Mouse (Mus musculus) heart, postnatal 0 days (tissue): ENCODE results near the gene Meox2. TPM values are rescaled to one million over a fixed set of nuclear protein-coding genes. Genes with fewer than 3 reads are reported as not detected.
"Not testable (repeated sequence)": the region's sequence is repeated elsewhere in the genome, so short reads cannot be mapped to it uniquely, and the experiment has no call there.

Source experiments
- ATAC-seq: fragments of 200-750 bp; cut with Nextera tagmentation; 2 replicates; pipeline ENCODE4 v1.8.0; 2017; ENCODE audit warnings: low read depth, moderate number of reproducible peaks, moderate library complexity; ENCODE audit not compliant: insufficient read depth
- DNase-seq: peaks from one replicate; pipeline ENCODE4 v3.0.0-alpha.2; 2016; ENCODE audit warnings: low spot score
- H3K27ac ChIP-seq: fragments of 300-500 bp; sonication (generic); 2 replicates; pipeline ENCODE4 v1.5.1; 2014; ENCODE audit warnings: low read depth, mild to moderate bottlenecking
- H3K27me3 ChIP-seq: fragments of 300-500 bp; sonication (generic); 2 replicates; pipeline ENCODE4 v1.6.1; 2014; ENCODE audit warnings: low read length, mixed read lengths; ENCODE audit not compliant: control insufficient read depth, insufficient read depth
- H3K36me3 ChIP-seq: fragments of 300-500 bp; sonication (generic); replicated peaks from 2 replicates; pipeline ENCODE4 v1.6.1; 2014; ENCODE audit warnings: low read length, mixed read lengths; ENCODE audit not compliant: control insufficient read depth, insufficient read depth
- H3K4me1 ChIP-seq: fragments of 300-500 bp; sonication (generic); 2 replicates; pipeline ENCODE4 v1.6.1; 2014; ENCODE audit warnings: antibody characterized with exemption; ENCODE audit not compliant: control insufficient read depth, insufficient read depth
- H3K4me2 ChIP-seq: fragments of 300-500 bp; sonication (generic); 2 replicates; pipeline ENCODE4 v1.6.1; 2014; ENCODE audit warnings: low read depth, mild to moderate bottlenecking, low read length, moderate library complexity
- H3K4me3 ChIP-seq: fragments of 300-500 bp; sonication (generic); 2 replicates; pipeline ENCODE4 v1.5.1; 2014; ENCODE audit warnings: low read depth, low read length
- H3K9ac ChIP-seq: fragments of 300-500 bp; sonication (generic); replicated peaks from 2 replicates; pipeline ENCODE4 v1.6.1; 2014; ENCODE audit warnings: low read depth, low read length, mixed read lengths
- H3K9me3 ChIP-seq: fragments of 300-500 bp; sonication (generic); replicated peaks from 2 replicates; pipeline ENCODE4 v1.6.1; 2016; ENCODE audit warnings: low read length; ENCODE audit not compliant: control insufficient read depth
- CTCF ChIP-seq: IDR thresholded peaks from 2 replicates; pipeline ENCODE4 v1.5.1; 2016; ENCODE audit warnings: antibody characterized with exemption, control low read depth, low read depth
- EP300 ChIP-seq: IDR thresholded peaks from 2 replicates; pipeline ENCODE4 v1.6.1; 2016; ENCODE audit warnings: antibody characterized with exemption, low read depth
- WGBS: fragments of 180-500 bp; shearing (Covaris S2); extraction: QIAGEN DNeasy Blood & Tissue Kit; methylation state at CpG from one replicate; pipeline ENCODE4 v1.1.7; 2014; 5-methylcytosine and 5-hydroxymethylcytosine counted together
- polyA plus RNA-seq: library from polyadenylated mRNA; unstranded; fragments of >200 nt; fragmentation: Nextera tagmentation; extraction: Ambion mirVana; gene quantifications from 2 replicates; pipeline ENCODE4 v1.2.1, GENCODE M21; 2015
- total RNA-seq: library from RNA; depleted of rRNA; stranded (reverse); fragments of >200 nt; gene quantifications from 2 replicates; pipeline ENCODE4 v1.2.3, GENCODE M21; 2014; ENCODE audit warnings: low replicate concordance; rRNA removed

Gene Meox2
- 8.9 and 26.6 TPM in 2 replicates for total RNA-seq
- 9.3 and 9.4 TPM in 2 replicates for polyA plus RNA-seq

GRCm38 (mm10) chr12:37108390-37108738, at the start of gene Meox2:
Gene Meox2, plus strand, starts transcription at chr12:37108540.
- Histone ChIP-seq H3K27ac (peak within 1 kb of the TSS; percentile 81), H3K4me3 (peak within 1 kb of the TSS; percentile 53), H3K9me3 (no peaks in the 10 kb centered on the region), H3K9ac (peak within 1 kb of the TSS; percentile 50), H3K4me2 (peak within 1 kb of the TSS; percentile 64), H3K27me3 (peaks cover 35% of the 10 kb centered on the region), H3K4me1 (peaks cover 9% of the 10 kb centered on the region; the same call in 1 of the 2 replicates), H3K36me3 (no peaks in the 10 kb centered on the region)
- 0% methylated on average over 12 of the region's 12 CpGs for WGBS
- ATAC-seq: peak; percentile 86
- TF ChIP-seq EP300: no peak
- no peak for TF ChIP-seq CTCF
- peak; percentile 51 for DNase-seq

- no peak overlapping the region for H3K4me3 ChIP-seq
- whole genome bisulfite sequencing: 46% methylated on average over 3 of the region's 3 CpGs
- no peak overlapping the region for H3K4me2 ChIP-seq
- H3K9ac ChIP-seq: no peak overlapping the region
- H3K27ac ChIP-seq: no peak overlapping the region
- H3K27me3 ChIP-seq: no peaks in the 10 kb centered on the region
- H3K4me1 ChIP-seq: no peaks in the 10 kb centered on the region
- H3K36me3 ChIP-seq: no peaks in the 10 kb centered on the region
- TF ChIP-seq CTCF (no peak), EP300 (no peak)
- ATAC-seq: no peak
- DNase-seq: no peak
- H3K9me3 ChIP-seq: no peaks in the 10 kb centered on the region
Measured at GRCm38 (mm10) chr12:37072636-37073035, 35.7 kb upstream of the Meox2 start.

- ATAC-seq (no peak), DNase-seq (peak; percentile 10)
- Histone ChIP-seq H3K4me2 (no peak overlapping the region), H3K4me3 (no peak overlapping the region), H3K4me1 (no peaks in the 10 kb centered on the region), H3K36me3 (no peaks in the 10 kb centered on the region), H3K9ac (no peak overlapping the region), H3K27me3 (no peaks in the 10 kb centered on the region), H3K9me3 (no peaks in the 10 kb centered on the region), H3K27ac (no peak overlapping the region)
- TF ChIP-seq CTCF (peak; percentile 47), EP300 (no peak)
- 49% methylated on average over 1 of the region's 1 CpGs for WGBS
Measured at GRCm38 (mm10) chr12:37077308-37077707, 31.0 kb upstream of the Meox2 start.

- H3K9ac ChIP-seq, H3K4me3 ChIP-seq, H3K4me2 ChIP-seq, H3K36me3 ChIP-seq, H3K9me3 ChIP-seq, DNase-seq, H3K27me3 ChIP-seq, H3K4me1 ChIP-seq, ATAC-seq, H3K27ac ChIP-seq: not testable (repeated sequence)
- 60% methylated on average over 5 of the region's 5 CpGs for WGBS
Measured at GRCm38 (mm10) chr12:37080005-37080404, 28.3 kb upstream of the Meox2 start.

GRCm38 (mm10) chr12:37106541-37106940, 1.8 kb upstream of the Meox2 start:
- no peak for DNase-seq
- H3K9ac ChIP-seq: peak overlapping the region; percentile 36; the same call in 1 of the 2 replicates
- no peak for ATAC-seq
- WGBS: 41% methylated on average over 8 of the region's 8 CpGs
- no peak overlapping the region for H3K27ac ChIP-seq
- peak overlapping the region; percentile 64; the same call in 1 of the 2 replicates for H3K4me2 ChIP-seq
- peak overlapping the region; percentile 34 for H3K4me3 ChIP-seq
- no peak for TF ChIP-seq CTCF
- no peaks in the 10 kb centered on the region for H3K36me3 ChIP-seq
- peaks cover 35% of the 10 kb centered on the region for H3K27me3 ChIP-seq
- H3K9me3 ChIP-seq: no peaks in the 10 kb centered on the region
- H3K4me1 ChIP-seq: peaks cover 9% of the 10 kb centered on the region; the same call in 1 of the 2 replicates

GRCm38 (mm10) chr12:37107150-37107549, 1.2 kb upstream of the Meox2 start:
- H3K9me3 ChIP-seq: no peaks in the 10 kb centered on the region
- H3K27ac ChIP-seq: peak overlapping the region; percentile 81
- ATAC-seq (no peak), DNase-seq (no peak)
- H3K4me2 ChIP-seq: peak overlapping the region; percentile 64
- H3K9ac ChIP-seq: no peak overlapping the region
- 44% methylated on average over 2 of the region's 2 CpGs for WGBS
- H3K27me3 ChIP-seq: peaks cover 35% of the 10 kb centered on the region
- H3K4me1 ChIP-seq: peaks cover 9% of the 10 kb centered on the region; the same call in 1 of the 2 replicates
- H3K36me3 ChIP-seq: no peaks in the 10 kb centered on the region
- TF ChIP-seq CTCF (no peak), EP300 (no peak)
- H3K4me3 ChIP-seq: 0 out of 2 replicates have a peak overlapping the region, but pooled peaks have one; percentile 34
